Mouse (Mus musculus) kidney, postnatal 0 days (tissue): ENCODE measurements around the gene Cnga3. TPM values are rescaled to one million over a fixed set of nuclear protein-coding genes. Genes with fewer than 3 reads are reported as not detected.

Source experiments
- ATAC-seq: fragments of 200-750 bp; cut with Nextera tagmentation; replicated peaks from 2 replicates; pipeline ENCODE4 v1.8.0; 2017; ENCODE audit warnings: low read depth, moderate number of reproducible peaks, moderate TSS enrichment, moderate library complexity; ENCODE audit not compliant: low FRiP score
- DNase-seq: peaks from one replicate; pipeline ENCODE4 v3.0.0-alpha.2; 2016; ENCODE audit warnings: low spot score
- H3K27ac ChIP-seq: fragments of 300-500 bp; sonication (generic); 2 replicates; pipeline ENCODE4 v1.5.1; 2014; ENCODE audit warnings: mild to moderate bottlenecking
- H3K27me3 ChIP-seq: fragments of 300-500 bp; sonication (generic); 2 replicates; pipeline ENCODE4 v1.6.1; 2014; ENCODE audit warnings: low read length, mixed read lengths; ENCODE audit not compliant: insufficient read depth
- H3K36me3 ChIP-seq: fragments of 300-500 bp; sonication (generic); 2 replicates; pipeline ENCODE4 v1.6.1; 2014; ENCODE audit warnings: low read length, mixed read lengths; ENCODE audit not compliant: insufficient read depth
- H3K4me1 ChIP-seq: fragments of 300-500 bp; sonication (generic); replicated peaks from 2 replicates; pipeline ENCODE4 v1.6.1; 2014; ENCODE audit warnings: antibody characterized with exemption, low read length, mixed read lengths; ENCODE audit not compliant: insufficient read depth
- H3K4me2 ChIP-seq: fragments of 300-500 bp; sonication (generic); 2 replicates; pipeline ENCODE4 v1.6.1; 2014; ENCODE audit warnings: mild to moderate bottlenecking, low read length, moderate library complexity, mixed read lengths
- H3K4me3 ChIP-seq: fragments of 300-500 bp; sonication (generic); replicated peaks from 2 replicates; pipeline ENCODE4 v1.5.1; 2014; ENCODE audit warnings: low read depth, low read length
- H3K9ac ChIP-seq: fragments of 300-500 bp; sonication (generic); 2 replicates; pipeline ENCODE4 v1.6.1; 2014; ENCODE audit warnings: low read depth, low read length
- H3K9me3 ChIP-seq: fragments of 300-500 bp; sonication (generic); replicated peaks from 2 replicates; pipeline ENCODE4 v1.6.1; 2016; ENCODE audit warnings: low read length, inconsistent platforms, mixed read lengths
- CTCF ChIP-seq: IDR thresholded peaks from 2 replicates; pipeline ENCODE4 v1.5.1; 2016; ENCODE audit warnings: antibody characterized with exemption, low read depth, mild to moderate bottlenecking, moderate library complexity
- WGBS: fragments of 180-500 bp; shearing (Covaris S2); extraction: QIAGEN DNeasy Blood & Tissue Kit; methylation state at CpG from one replicate; pipeline ENCODE4 v1.1.7; 2014; 5-methylcytosine and 5-hydroxymethylcytosine counted together
- polyA plus RNA-seq: library from polyadenylated mRNA; unstranded; fragments of >200 nt; fragmentation: Nextera tagmentation; extraction: Ambion mirVana; gene quantifications from 2 replicates; pipeline ENCODE4 v1.2.1, GENCODE M21; 2015

Cnga3 gene
- polyA plus RNA-seq, 1 experiment from 2014 or later: not detected

GRCm38 (mm10) chr1:37222002-37222401 lies 7.8 kb downstream of the Cnga3 start:
- Histone ChIP-seq H3K36me3 (no peaks in the 10 kb centered on the region), H3K9me3 (no peaks in the 10 kb centered on the region), H3K4me1 (no peaks in the 10 kb centered on the region), H3K9ac (no peak overlapping the region), H3K27ac (no peak overlapping the region), H3K4me3 (no peak overlapping the region), H3K27me3 (no peaks in the 10 kb centered on the region), H3K4me2 (no peak overlapping the region)
- 63% methylated on average over 7 of the region's 7 CpGs for WGBS
- no peak for TF ChIP-seq CTCF
- DNase-seq: no peak
- ATAC-seq: no peak

GRCm38 (mm10) chr1:37230404-37230803 lies 16.2 kb downstream of the Cnga3 start:
- Histone ChIP-seq H3K4me2 (no peak overlapping the region), H3K27me3 (no peaks in the 10 kb centered on the region), H3K27ac (no peak overlapping the region), H3K9me3 (no peaks in the 10 kb centered on the region), H3K9ac (no peak overlapping the region), H3K4me1 (no peaks in the 10 kb centered on the region), H3K4me3 (no peak overlapping the region), H3K36me3 (no peaks in the 10 kb centered on the region)
- no peak for ATAC-seq
- WGBS: 75% methylated on average over 6 of the region's 6 CpGs
- TF ChIP-seq CTCF: no peak
- no peak for DNase-seq

GRCm38 (mm10) chr1:37231295-37231701 lies 17.1 kb downstream of the Cnga3 start:
- Histone ChIP-seq H3K4me1 (no peaks in the 10 kb centered on the region), H3K9me3 (no peaks in the 10 kb centered on the region), H3K4me3 (no peak overlapping the region), H3K9ac (no peak overlapping the region), H3K27ac (no peak overlapping the region), H3K27me3 (no peaks in the 10 kb centered on the region), H3K36me3 (no peaks in the 10 kb centered on the region), H3K4me2 (peak overlapping the region; percentile 32)
- ATAC-seq: 0 out of 2 replicates have a peak, but pooled peaks have one; percentile 25
- peak; percentile 76 for DNase-seq
- WGBS: 30% methylated on average over 6 of the region's 6 CpGs
- TF ChIP-seq CTCF: no peak

- ATAC-seq: no peak
- no peak overlapping the region for H3K4me3 ChIP-seq
- H3K4me2 ChIP-seq: no peak overlapping the region
- DNase-seq: no peak
- H3K36me3 ChIP-seq: no peaks in the 10 kb centered on the region
- WGBS: 63% methylated on average over 10 of the region's 10 CpGs
- no peak overlapping the region for H3K27ac ChIP-seq
- no peaks in the 10 kb centered on the region for H3K4me1 ChIP-seq
- H3K9ac ChIP-seq: no peak overlapping the region
- H3K27me3 ChIP-seq: no peaks in the 10 kb centered on the region
- TF ChIP-seq CTCF: no peak
- no peaks in the 10 kb centered on the region for H3K9me3 ChIP-seq
Observed at GRCm38 (mm10) chr1:37239045-37239635, 24.9 kb downstream of the Cnga3 start.

GRCm38 (mm10) chr1:37242253-37242652 lies 28.0 kb downstream of the Cnga3 start:
- no peaks in the 10 kb centered on the region for H3K27me3 ChIP-seq
- no peak overlapping the region for H3K9ac ChIP-seq
- H3K4me2 ChIP-seq: no peak overlapping the region
- H3K4me1 ChIP-seq: no peaks in the 10 kb centered on the region
- 60% methylated on average over 8 of the region's 8 CpGs for WGBS
- no peaks in the 10 kb centered on the region for H3K9me3 ChIP-seq
- no peak overlapping the region for H3K4me3 ChIP-seq
- no peaks in the 10 kb centered on the region for H3K36me3 ChIP-seq
- ATAC-seq (no peak), DNase-seq (no peak)
- H3K27ac ChIP-seq: no peak overlapping the region
- TF ChIP-seq CTCF: no peak

- H3K36me3 ChIP-seq: no peaks in the 10 kb centered on the region
- no peaks in the 10 kb centered on the region for H3K27me3 ChIP-seq
- DNase-seq (no peak), ATAC-seq (no peak)
- 90% methylated on average over 2 of the region's 2 CpGs for WGBS
- H3K4me3 ChIP-seq: no peak overlapping the region
- H3K27ac ChIP-seq: no peak overlapping the region
- H3K9ac ChIP-seq: no peak overlapping the region
- H3K9me3 ChIP-seq: no peaks in the 10 kb centered on the region
- TF ChIP-seq CTCF: no peak
- no peak overlapping the region for H3K4me2 ChIP-seq
- H3K4me1 ChIP-seq: no peaks in the 10 kb centered on the region
Observed at GRCm38 (mm10) chr1:37246476-37246875, 32.2 kb downstream of the Cnga3 start.

GRCm38 (mm10) chr1:37248406-37248805 lies 34.2 kb downstream of the Cnga3 start:
- TF ChIP-seq CTCF: no peak
- WGBS: 37% methylated on average over 2 of the region's 2 CpGs
- no peaks in the 10 kb centered on the region for H3K36me3 ChIP-seq
- H3K4me2 ChIP-seq: no peak overlapping the region
- no peak overlapping the region for H3K27ac ChIP-seq
- no peak overlapping the region for H3K4me3 ChIP-seq
- ATAC-seq: no peak
- no peaks in the 10 kb centered on the region for H3K9me3 ChIP-seq
- no peaks in the 10 kb centered on the region for H3K27me3 ChIP-seq
- H3K9ac ChIP-seq: no peak overlapping the region
- no peak for DNase-seq
- no peaks in the 10 kb centered on the region for H3K4me1 ChIP-seq
